Mouse (Mus musculus) adipocyte (in vitro differentiated cells): Measurements from ENCODE around the gene Hdac9.

Experiments used
- DNase-seq: peaks from one replicate; pipeline ENCODE4 v3.0.0-alpha.2; 2016; ENCODE audit warnings: low spot score

Hdac9 gene

GRCm38 (mm10) chr12:34697981-34698380 lies 218.9 kb downstream of the Hdac9 start:
- no peak for DNase-seq

GRCm38 (mm10) chr12:34696736-34697135 lies 220.2 kb downstream of the Hdac9 start:
- no peak for DNase-seq

- DNase-seq: no peak
Measured at GRCm38 (mm10) chr12:34688941-34689340, 228.0 kb downstream of the Hdac9 start.

GRCm38 (mm10) chr12:34683375-34683774 lies 233.5 kb downstream of the Hdac9 start:
- DNase-seq: no peak

- no peak for DNase-seq
Measured at GRCm38 (mm10) chr12:34682657-34683056, 234.2 kb downstream of the Hdac9 start.

GRCm38 (mm10) chr12:34680576-34680975 lies 236.3 kb downstream of the Hdac9 start:
- no peak for DNase-seq

GRCm38 (mm10) chr12:34677110-34677509 lies 239.8 kb downstream of the Hdac9 start:
- no peak for DNase-seq

GRCm38 (mm10) chr12:34674235-34674634 lies 242.7 kb downstream of the Hdac9 start:
- no peak for DNase-seq

- no peak for DNase-seq
Measured at GRCm38 (mm10) chr12:34673539-34673938, 243.4 kb downstream of the Hdac9 start.

GRCm38 (mm10) chr12:34664758-34665157 lies 252.1 kb downstream of the Hdac9 start:
- DNase-seq: peak; percentile 84

GRCm38 (mm10) chr12:34661378-34661777 lies 255.5 kb downstream of the Hdac9 start:
- DNase-seq: peak; percentile 11

- no peak for DNase-seq
Measured at GRCm38 (mm10) chr12:34660027-34660426, 256.9 kb downstream of the Hdac9 start.

GRCm38 (mm10) chr12:34658568-34658967 lies 258.3 kb downstream of the Hdac9 start:
- no peak for DNase-seq

- peak; percentile 51 for DNase-seq
Measured at GRCm38 (mm10) chr12:34658119-34658518, 258.8 kb downstream of the Hdac9 start.

- DNase-seq: no peak
Measured at GRCm38 (mm10) chr12:34653615-34654014, 263.3 kb downstream of the Hdac9 start.

GRCm38 (mm10) chr12:34648753-34649152 lies 268.1 kb downstream of the Hdac9 start:
- no peak for DNase-seq

- no peak for DNase-seq
Measured at GRCm38 (mm10) chr12:34641705-34642259, 275.1 kb downstream of the Hdac9 start.

GRCm38 (mm10) chr12:34637238-34638124 lies 279.4 kb downstream of the Hdac9 start:
- DNase-seq: no peak

GRCm38 (mm10) chr12:34619101-34619500 lies 297.8 kb downstream of the Hdac9 start:
- DNase-seq: no peak

GRCm38 (mm10) chr12:34618321-34618720 lies 298.6 kb downstream of the Hdac9 start:
- DNase-seq: peak; percentile 8

GRCm38 (mm10) chr12:34617836-34618235 lies 299.1 kb downstream of the Hdac9 start:
- DNase-seq: no peak

- DNase-seq: no peak
Measured at GRCm38 (mm10) chr12:34614796-34615195, 302.1 kb downstream of the Hdac9 start.

- DNase-seq: no peak
Measured at GRCm38 (mm10) chr12:34612511-34612910, 304.4 kb downstream of the Hdac9 start.
